20 mouse cellular contexts compared by ENCODE assay signal in genomic region chr8:81707436-81707835, GRCm38 (mm10).
DNase-seq lines count a peak whose midpoint lies in the region; ATAC-seq lines count a peak whose summit lies in the region.
"Had no signal": no experiment of that assay in that cellular context is flagged by ENCODE, and none has a peak within 500 bp of the region (broad histone marks: within the 10 kb centered on the region; RNA-seq: fewer than 3 reads in every experiment).

No protein-coding gene starts in this region.

- no peaks in the 10 kb centered on the region for H3K27me3 ChIP-seq in midbrain, embryonic 16.5 days (ENCODE audit: control insufficient read depth, insufficient read depth, low read depth, low read length)
- H3K27me3 ChIP-seq: forebrain, embryonic 13.5 days; heart, embryonic 15.5 days; Patski had no signal

- no peaks in the 10 kb centered on the region for H3K9me3 ChIP-seq in midbrain, embryonic 16.5 days (replicated peaks; ENCODE audit: control insufficient read depth, low read length, poor library complexity, severe bottlenecking)
- H3K9me3 ChIP-seq: embryonic facial prominence, embryonic 10.5 days; forebrain, embryonic 13.5 days; heart, embryonic 15.5 days; hindbrain, embryonic 10.5 days had no signal

- intact Hi-C loops in left cerebral cortex, postnatal 4 days (cut with DNase I) = no loop called here
- intact Hi-C loops in left cerebral cortex, postnatal 36 days (cut with DNase I) = no loop called here

- no peak for ATAC-seq in midbrain, embryonic 16.5 days
- ATAC-seq: activated CD4-positive, CD25-positive, alpha-beta regulatory T cell, adult 4 months; forebrain, embryonic 13.5 days; forebrain, postnatal 0 days; intestine, embryonic 16.5 days; Patski had no signal

- H3K4me2 ChIP-seq in midbrain, embryonic 16.5 days (ENCODE audit: low read length) = no peak overlapping the region
- H3K4me2 ChIP-seq: forebrain, embryonic 13.5 days; heart, embryonic 11.5 days; heart, embryonic 15.5 days; hindbrain, embryonic 14.5 days had no signal

- no peaks in the 10 kb centered on the region for H3K36me3 ChIP-seq in midbrain, embryonic 16.5 days (ENCODE audit: control insufficient read depth, insufficient read depth, low read length)
- H3K36me3 ChIP-seq: embryonic facial prominence, embryonic 10.5 days; heart, embryonic 15.5 days; hindbrain, embryonic 10.5 days had no signal

- H3K27ac ChIP-seq in midbrain, embryonic 16.5 days (ENCODE audit: low read length) = no peak overlapping the region
- H3K27ac ChIP-seq: embryonic facial prominence, embryonic 10.5 days; forebrain, embryonic 13.5 days; heart, adult 2 months; heart, embryonic 15.5 days; hindbrain, embryonic 10.5 days; hindbrain, embryonic 14.5 days had no signal

- peak; percentile 0 for DNase-seq in left cerebral cortex, postnatal 4 days
- DNase-seq in left cerebral cortex, postnatal 36 days (ENCODE audit: low spot score in 2 of 2) = no peak
- DNase-seq in cerebellum, adult 8-10 months = peak; percentile 47
- DNase-seq in cerebellum, postnatal 14 days = peak; percentile 13 to 41
- no peak for DNase-seq in right cerebral cortex, postnatal 25 days
- DNase-seq in layer of hippocampus, postnatal 36 days = no peak
- DNase-seq: adrenal gland, postnatal 14 days; forebrain, postnatal 0 days; gastrocnemius, postnatal 14 days; heart, adult 2 months had no signal

- H3K4me1 ChIP-seq in midbrain, embryonic 16.5 days (ENCODE audit: control insufficient read depth, insufficient read depth, low read length) = no peaks in the 10 kb centered on the region
- H3K4me1 ChIP-seq: embryonic facial prominence, embryonic 10.5 days; forebrain, embryonic 13.5 days; heart, embryonic 15.5 days; hindbrain, embryonic 10.5 days had no signal

- no peak overlapping the region for H3K9ac ChIP-seq in midbrain, embryonic 16.5 days (ENCODE audit: low read depth, low read length)
- H3K9ac ChIP-seq: forebrain, embryonic 13.5 days; forebrain, postnatal 0 days; heart, embryonic 15.5 days; hindbrain, embryonic 14.5 days had no signal

- H3K4me3 ChIP-seq in midbrain, embryonic 16.5 days (ENCODE audit: low read depth, low read length) = no peak overlapping the region
- H3K4me3 ChIP-seq: embryonic facial prominence, embryonic 10.5 days; forebrain, embryonic 13.5 days; heart, adult 2 months; heart, embryonic 15.5 days; hindbrain, embryonic 10.5 days had no signal

- 71% methylated on average over 1 of the region's 1 CpGs for WGBS in midbrain, embryonic 16.5 days

Comparison
In these comparisons a context has a peak if more than half of its experiments do, and no peak if none do; other contexts are left out.
1. DNase-seq: peak in left cerebral cortex, postnatal 4 days (single experiment), cerebellum, adult 8-10 months (single experiment) and cerebellum, postnatal 14 days (2 of 2); none in left cerebral cortex, postnatal 36 days (0 of 2), right cerebral cortex, postnatal 25 days (single experiment) and layer of hippocampus, postnatal 36 days (0 of 2).